Mouse (Mus musculus) right cerebral cortex, postnatal 10 days (tissue): ENCODE measurements around the gene Kcnq5.
"Not testable (repeated sequence)": the region's sequence is repeated elsewhere in the genome, so short reads cannot be mapped to it uniquely, and the experiment has no call there.

Source experiments
- DNase-seq, 2 experiments: peaks; one replicate each; pipeline ENCODE4 v3.0.0; 2021; ENCODE audit warnings: low spot score in 2 of 2

Gene Kcnq5

GRCm38 (mm10) chr1:21838534-21838933 is 123.2 kb downstream of the Kcnq5 start:
- no peak for DNase-seq

DNA sequence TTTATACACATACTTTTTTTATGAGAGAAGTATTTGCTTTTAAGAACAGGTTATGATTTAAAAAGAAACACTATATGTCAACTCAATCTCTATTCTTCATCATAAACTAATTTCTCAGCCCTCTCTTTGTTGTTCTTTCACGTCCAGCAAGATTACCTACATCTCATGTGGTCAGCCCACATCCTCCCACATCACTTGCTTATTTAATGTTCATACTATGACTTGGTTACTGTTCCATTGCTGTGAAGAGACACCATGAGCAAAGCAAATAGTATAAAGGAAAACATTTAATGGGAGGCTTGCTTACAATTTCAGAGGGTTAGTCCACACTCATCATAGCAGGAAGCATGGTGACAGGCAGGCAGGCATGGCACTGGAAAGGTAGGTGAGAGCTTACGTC is 124.4 kb downstream of the Kcnq5 start:
- DNase-seq = no peak

DNA sequence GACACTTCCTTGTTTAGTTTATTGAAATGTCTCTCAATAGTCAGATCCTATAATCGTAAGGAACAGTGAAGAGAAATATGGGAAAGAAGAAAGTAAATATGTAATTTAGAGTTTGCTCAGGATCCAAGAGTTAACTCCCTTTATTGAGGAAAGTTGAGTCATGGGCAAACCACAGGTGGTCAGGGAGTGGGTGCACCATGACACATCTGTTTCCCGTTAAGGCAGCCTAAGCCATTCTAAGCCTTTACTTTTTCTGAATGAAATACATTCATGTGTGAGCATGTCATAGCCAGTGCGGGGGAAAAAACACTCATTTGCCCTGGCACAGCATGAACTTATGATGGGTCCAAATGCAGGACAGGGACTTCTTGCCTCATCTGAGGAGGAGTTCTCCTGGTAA is 125.4 kb downstream of the Kcnq5 start:
- no peak for DNase-seq

GRCm38 (mm10) chr1:21829909-21830455 is 131.8 kb downstream of the Kcnq5 start:
- peak; percentile 21 to 30 for DNase-seq

DNA sequence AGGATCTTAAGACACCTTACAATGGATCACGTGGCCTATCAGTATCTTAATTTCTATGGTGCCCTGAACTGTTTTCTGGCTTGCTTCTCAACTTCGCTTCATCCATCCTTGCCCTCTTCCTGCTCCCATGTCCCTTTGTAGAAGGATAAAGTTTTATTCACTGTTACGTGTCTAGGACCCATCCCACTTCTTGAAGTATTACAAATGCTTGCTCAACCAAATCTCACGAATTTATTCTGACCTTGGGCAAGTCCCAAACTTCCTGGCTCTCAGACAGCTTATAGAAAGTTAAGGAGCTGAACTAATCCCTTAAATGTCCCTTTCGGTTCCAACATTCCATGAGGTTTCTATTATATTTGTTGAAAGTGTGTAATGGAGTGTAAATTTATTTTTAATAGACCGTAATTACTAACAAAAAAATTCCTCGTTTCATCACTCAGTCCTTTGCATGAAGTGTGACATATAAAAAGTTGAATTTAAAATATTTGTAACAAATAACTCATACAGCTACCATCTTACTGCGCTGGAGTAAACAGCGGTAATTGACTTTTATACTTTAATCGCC is 141.6 kb downstream of the Kcnq5 start:
- no peak for DNase-seq

DNA sequence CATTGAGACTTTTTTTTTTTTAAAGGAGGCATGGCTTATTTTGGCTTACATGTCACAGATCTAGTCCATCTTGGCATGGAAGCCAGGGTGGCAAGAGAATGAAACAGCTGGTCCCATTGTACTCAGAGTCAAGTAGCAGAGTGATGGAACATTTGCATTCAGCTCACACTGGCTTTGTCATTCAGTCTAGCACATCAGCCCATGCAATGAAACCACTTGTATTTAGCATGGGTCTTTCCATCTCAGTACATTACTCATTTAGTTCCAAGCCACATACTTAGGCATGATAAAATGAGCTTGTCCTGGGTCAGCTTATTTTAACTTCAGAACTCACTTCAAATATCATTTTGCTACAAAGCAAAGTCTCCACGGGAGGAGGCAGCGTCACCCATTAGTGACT is 156.7 kb downstream of the Kcnq5 start:
- peak; percentile 43 to 54 for DNase-seq

- DNase-seq = no peak
Observed at GRCm38 (mm10) chr1:21804477-21804866, 157.3 kb downstream of the Kcnq5 start.

DNA sequence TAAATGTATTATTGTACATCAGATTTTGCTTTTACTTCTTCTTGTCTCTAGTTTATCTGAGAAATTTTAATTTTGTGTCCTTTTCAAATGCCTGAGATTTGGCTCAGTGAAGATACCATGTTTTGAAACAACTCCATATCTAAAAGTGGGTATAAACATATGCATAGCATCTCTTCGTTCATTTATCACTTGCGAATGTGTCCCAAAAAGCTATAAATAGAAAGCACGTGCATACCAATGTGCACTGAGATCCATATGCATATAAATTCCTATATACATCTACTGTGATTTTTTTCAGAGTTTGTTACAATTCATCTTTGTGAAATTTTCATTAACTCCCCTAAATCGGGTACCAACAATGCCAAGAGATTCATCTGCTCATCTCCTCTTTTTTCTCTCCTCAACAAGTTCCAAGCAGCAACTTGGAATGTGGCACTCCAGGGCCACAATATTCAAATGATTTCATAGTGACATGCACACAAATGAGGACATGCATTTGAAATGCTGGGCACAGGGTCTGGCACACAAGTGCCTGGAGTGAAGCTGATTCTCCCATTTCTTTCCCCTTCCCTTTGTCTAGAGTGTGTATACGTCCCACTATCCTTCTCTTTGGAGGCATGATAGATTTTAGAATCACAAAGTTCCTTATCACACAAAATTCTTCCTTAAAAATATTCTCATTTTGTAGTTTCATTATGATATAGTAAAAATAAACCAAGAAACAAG is 157.8 kb downstream of the Kcnq5 start:
- DNase-seq = peak in 1 of 2 experiments; percentile 35

DNA sequence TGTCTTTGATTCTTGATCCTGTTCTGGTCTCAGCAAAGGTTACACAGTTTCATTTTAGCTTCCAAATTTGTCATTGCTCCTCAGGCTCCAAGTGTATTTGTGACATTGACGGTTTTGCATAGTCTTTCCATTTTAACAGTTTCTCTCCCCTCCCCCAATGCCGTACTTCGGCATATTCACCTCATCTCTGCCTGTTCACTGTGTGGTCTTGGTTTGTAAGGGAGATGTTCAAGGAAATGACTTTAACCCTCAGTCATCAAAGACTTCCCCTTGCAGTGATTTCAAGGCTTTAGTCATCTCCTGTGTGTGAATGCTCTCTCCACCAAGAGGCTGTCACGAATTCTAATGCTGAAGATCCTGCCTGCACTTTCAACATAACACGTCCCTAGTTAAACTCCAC is 181.0 kb downstream of the Kcnq5 start:
- DNase-seq = no peak

DNA sequence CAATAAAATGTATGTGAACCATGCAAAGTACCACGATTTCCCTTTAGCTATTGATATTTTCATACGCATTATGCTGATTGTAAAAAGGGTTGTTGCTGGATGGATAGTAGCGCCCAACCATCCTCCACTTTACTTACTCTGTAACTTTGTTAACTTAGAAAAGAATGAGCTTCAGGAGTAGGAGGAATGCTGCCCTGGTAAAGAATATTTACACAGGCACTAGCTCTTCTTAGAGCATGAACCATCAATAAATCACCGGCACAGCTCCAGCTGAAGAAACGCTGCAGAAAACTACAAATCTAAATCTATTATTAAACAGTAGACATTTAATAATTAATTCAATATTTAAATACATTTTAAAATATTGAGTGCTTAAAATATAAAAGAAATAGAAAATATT is 184.2 kb downstream of the Kcnq5 start:
- no peak for DNase-seq

GRCm38 (mm10) chr1:21773931-21774330 is 187.8 kb downstream of the Kcnq5 start:
- DNase-seq = no peak

DNA sequence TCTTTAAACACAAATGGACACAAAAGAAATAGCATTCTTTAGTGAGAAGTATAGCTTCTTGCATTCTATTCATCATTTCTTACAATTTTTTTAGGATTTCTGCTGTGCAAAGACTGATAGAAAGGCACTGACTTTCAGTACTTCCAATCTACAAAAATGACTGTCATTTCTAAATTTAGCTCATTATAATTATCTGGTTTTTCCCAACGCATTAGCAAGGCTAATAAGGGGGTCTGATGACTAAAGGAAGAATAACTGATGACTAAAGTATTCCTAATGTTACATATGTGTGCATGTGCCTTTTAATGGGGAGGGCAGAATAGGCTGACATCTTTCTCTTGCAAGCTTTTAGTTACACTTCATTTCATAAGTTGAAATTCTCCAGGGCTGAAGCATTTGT is 191.2 kb downstream of the Kcnq5 start:
- no peak for DNase-seq

DNA sequence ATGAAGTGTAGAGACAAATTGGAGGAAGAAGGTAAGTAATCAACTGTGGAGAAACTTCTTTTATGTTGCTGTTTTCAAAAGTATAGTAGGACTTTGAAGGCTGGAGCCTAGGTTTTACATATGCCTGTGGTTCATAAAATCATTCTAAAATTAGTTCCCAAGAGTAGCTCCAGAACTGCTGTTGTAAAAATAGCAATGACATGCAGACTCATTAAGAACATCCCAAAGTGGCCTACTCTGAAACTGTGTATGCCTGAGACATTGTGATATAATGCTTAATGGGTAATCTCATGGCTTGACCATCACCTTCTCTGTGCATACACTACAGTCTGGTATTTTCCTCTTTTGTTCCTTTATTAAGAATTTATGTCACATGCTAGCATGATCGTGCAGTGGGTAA is 212.4 kb downstream of the Kcnq5 start:
- no peak for DNase-seq

- no peak for DNase-seq
Observed at GRCm38 (mm10) chr1:21729131-21729530, 232.6 kb downstream of the Kcnq5 start.

DNA sequence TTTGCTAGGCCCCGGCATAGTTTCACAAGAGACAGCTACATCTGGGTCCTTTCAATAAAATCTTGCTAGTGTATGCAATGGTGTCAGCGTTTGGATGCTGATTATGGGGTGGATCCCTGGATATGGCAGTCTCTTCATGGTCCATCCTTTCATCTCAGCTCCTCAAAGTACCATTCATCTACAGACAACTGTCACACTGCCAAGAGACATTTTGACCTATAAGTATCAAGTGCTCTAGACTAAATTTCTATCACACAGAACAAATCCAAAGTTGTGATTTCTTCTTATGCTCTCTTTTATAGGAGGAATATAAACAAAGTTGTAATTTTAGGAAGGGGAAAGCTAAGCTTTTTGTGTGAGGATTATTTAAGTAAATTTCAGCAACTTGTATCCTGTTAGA is 238.5 kb downstream of the Kcnq5 start:
- DNase-seq = not testable (repeated sequence)

DNA sequence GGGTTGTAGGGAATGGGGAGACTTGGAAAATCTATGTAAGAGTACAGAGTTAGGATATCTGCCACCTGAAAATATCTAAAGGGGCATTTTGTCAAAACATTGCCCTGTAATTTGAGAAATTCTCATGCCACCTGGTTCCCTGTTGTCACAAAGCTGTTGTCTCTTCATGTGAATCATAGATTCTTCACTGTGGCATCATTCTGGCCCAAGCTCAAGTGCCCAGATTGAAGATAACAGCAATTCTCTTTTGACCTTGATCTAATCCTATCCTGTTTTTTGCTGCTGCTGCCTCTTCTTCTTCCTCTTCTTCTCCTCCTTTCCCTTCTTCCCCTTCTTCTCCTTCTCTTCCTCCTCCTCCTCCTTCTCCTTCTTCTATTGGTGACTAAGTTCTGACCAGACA is 240.5 kb downstream of the Kcnq5 start:
- DNase-seq = no peak

DNA sequence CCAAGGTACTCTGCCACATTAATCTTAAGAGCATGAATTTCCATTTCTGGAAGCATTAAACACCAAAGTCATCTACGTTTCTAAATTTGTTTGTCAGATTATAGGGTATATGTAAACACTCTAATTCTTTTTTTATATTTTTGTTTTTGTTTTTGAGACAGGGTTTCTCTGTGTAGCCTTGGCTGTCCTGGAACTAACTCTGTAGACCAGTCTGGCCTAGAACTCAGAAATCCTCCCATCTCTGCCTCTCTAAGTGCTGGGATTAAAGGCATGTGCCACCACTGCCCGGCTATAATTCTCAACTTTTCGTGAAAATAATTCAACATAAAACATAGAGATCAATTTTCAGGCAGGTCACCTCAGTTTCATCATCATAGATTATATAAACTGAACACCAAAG is 246.9 kb downstream of the Kcnq5 start:
- DNase-seq = no peak

DNA sequence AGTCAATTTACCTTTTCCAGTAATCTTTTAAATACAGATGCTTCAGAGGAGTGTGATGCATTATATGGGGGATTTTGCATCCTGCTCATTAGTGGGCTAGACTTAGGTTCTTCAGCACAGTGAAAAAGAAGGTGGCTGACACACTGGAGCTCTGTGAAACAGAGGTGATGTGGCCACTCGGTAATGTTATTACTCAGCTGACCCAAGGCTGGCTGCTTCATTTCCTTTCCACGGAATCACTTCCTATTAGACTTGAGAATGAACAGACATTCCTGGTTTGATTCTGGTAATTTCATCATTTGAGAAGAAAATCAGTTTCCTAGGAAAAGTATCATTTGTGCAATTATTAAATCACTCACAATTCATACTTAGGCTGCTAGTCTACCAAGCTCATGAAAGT is 249.0 kb downstream of the Kcnq5 start:
- no peak for DNase-seq

- DNase-seq = peak; percentile 31 to 32
Observed at GRCm38 (mm10) chr1:21690458-21690857, 271.3 kb downstream of the Kcnq5 start.

- no peak for DNase-seq
Observed at GRCm38 (mm10) chr1:21688918-21689317, 272.8 kb downstream of the Kcnq5 start.

DNA sequence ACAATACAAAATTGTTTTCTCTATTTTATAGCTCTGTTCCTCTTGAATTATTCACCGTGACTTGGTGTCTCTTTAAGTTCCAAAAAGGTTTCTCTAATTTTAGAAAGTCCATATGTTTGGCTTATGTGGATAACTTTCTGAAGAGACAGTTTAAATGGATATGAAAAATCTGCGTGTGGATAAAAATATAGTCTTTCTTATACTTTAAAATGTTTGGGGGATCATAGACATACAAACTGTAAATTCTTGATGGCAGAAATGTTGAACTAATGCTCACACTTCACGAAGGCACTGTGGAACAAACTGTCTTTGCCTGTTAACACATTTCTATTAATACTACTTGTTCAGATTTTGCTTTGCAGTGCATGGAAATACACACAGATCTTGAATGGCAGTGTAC is 277.3 kb downstream of the Kcnq5 start:
- DNase-seq = no peak

DNA sequence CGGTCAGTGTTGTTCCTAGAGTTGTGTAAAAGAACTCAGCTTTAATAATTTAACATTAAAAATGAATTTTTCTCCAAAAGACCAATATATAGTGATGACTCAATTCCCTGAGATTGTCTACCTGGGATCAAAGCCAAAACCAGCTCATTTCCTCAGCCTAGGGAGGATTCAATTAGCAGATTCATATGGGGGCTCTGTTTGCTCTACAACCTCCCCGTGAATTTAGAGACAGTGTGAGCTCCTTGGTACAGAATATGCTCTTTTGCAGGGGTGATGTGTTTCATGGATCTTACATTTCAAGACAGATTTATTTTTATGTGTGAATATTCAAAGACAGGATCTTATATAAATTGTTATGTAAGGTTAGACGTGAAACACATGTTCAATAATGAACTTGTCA is 284.9 kb downstream of the Kcnq5 start:
- no peak for DNase-seq

- DNase-seq = no peak
Observed at GRCm38 (mm10) chr1:21660840-21661239, 300.9 kb downstream of the Kcnq5 start.

- no peak for DNase-seq
Observed at GRCm38 (mm10) chr1:21650820-21651219, 310.9 kb downstream of the Kcnq5 start.
